Mouse (Mus musculus): ENCODE results near the gene Sytl3. TPM values are rescaled to one million over a fixed set of nuclear protein-coding genes. Genes with fewer than 3 reads are reported as not detected.
A peak's percentile ranks its signal among the peaks of the same experiment; 100 is the strongest.

Sytl3 gene
- polyA plus RNA-seq, 1 experiment from 2014 or later: 0.70 TPM

- no peak for ATAC-seq (ENCODE audit: low read depth)
- no peak overlapping the region for H3K27ac ChIP-seq (replicated peaks; ENCODE audit: low read depth, low read length)
- H3K27me3 ChIP-seq (replicated peaks; ENCODE audit: control insufficient read depth, insufficient read depth, low read length): peaks cover 17% of the 10 kb centered on the region
- no peak overlapping the region for H3K9ac ChIP-seq (ENCODE audit: low read depth, low read length)
- no peak overlapping the region for H3K4me3 ChIP-seq (ENCODE audit: low read depth, low read length)
- no peak overlapping the region for H3K4me2 ChIP-seq (ENCODE audit: low read depth, low read length)
- peaks cover 9% of the 10 kb centered on the region for H3K4me1 ChIP-seq (ENCODE audit: control insufficient read depth, insufficient read depth, low read length)
- H3K36me3 ChIP-seq (ENCODE audit: control insufficient read depth, insufficient read depth, low read length): no peaks in the 10 kb centered on the region
- WGBS: 32% methylated on average over 5 of the region's 5 CpGs
- no peaks in the 10 kb centered on the region for H3K9me3 ChIP-seq (ENCODE audit: control insufficient read depth, low read length)
- DNase-seq (ENCODE audit: low spot score): no peak
Measured at GRCm38 (mm10) chr17:6776576-6776975, 117.7 kb downstream of the Sytl3 start.

- H3K9ac ChIP-seq (ENCODE audit: low read depth, low read length): no peak overlapping the region
- WGBS: 61% methylated on average over 6 of the region's 6 CpGs
- H3K27me3 ChIP-seq (replicated peaks; ENCODE audit: control insufficient read depth, insufficient read depth, low read length): peaks cover 21% of the 10 kb centered on the region
- ATAC-seq (ENCODE audit: low read depth) (no peak), DNase-seq (ENCODE audit: low spot score) (no peak)
- no peak overlapping the region for H3K4me3 ChIP-seq (ENCODE audit: low read depth, low read length)
- H3K4me1 ChIP-seq (ENCODE audit: control insufficient read depth, insufficient read depth, low read length): peaks cover 9% of the 10 kb centered on the region
- H3K36me3 ChIP-seq (ENCODE audit: control insufficient read depth, insufficient read depth, low read length): no peaks in the 10 kb centered on the region
- no peak overlapping the region for H3K4me2 ChIP-seq (ENCODE audit: low read depth, low read length)
- H3K9me3 ChIP-seq (ENCODE audit: control insufficient read depth, low read length): no peaks in the 10 kb centered on the region
- no peak overlapping the region for H3K27ac ChIP-seq (replicated peaks; ENCODE audit: low read depth, low read length)
Measured at GRCm38 (mm10) chr17:6777061-6777460, 118.2 kb downstream of the Sytl3 start.

- H3K4me2 ChIP-seq (ENCODE audit: low read depth, low read length): peak overlapping the region; percentile 92
- DNase-seq (ENCODE audit: low spot score) (no peak), ATAC-seq (ENCODE audit: low read depth) (no peak)
- H3K9ac ChIP-seq (ENCODE audit: low read depth, low read length): no peak overlapping the region
- peaks cover 9% of the 10 kb centered on the region for H3K4me1 ChIP-seq (ENCODE audit: control insufficient read depth, insufficient read depth, low read length)
- no peaks in the 10 kb centered on the region for H3K9me3 ChIP-seq (ENCODE audit: control insufficient read depth, low read length)
- H3K4me3 ChIP-seq (ENCODE audit: low read depth, low read length): no peak overlapping the region
- 60% methylated on average over 12 of the region's 12 CpGs for WGBS
- H3K27me3 ChIP-seq (replicated peaks; ENCODE audit: control insufficient read depth, insufficient read depth, low read length): peaks cover 25% of the 10 kb centered on the region
- H3K27ac ChIP-seq (replicated peaks; ENCODE audit: low read depth, low read length): no peak overlapping the region; the same call in 1 of the 2 replicates
- H3K36me3 ChIP-seq (ENCODE audit: control insufficient read depth, insufficient read depth, low read length): no peaks in the 10 kb centered on the region
Measured at GRCm38 (mm10) chr17:6777629-6778331, 118.9 kb downstream of the Sytl3 start.

- ATAC-seq (ENCODE audit: low read depth) (no peak), DNase-seq (ENCODE audit: low spot score) (peak; percentile 81)
- peaks cover 9% of the 10 kb centered on the region for H3K4me1 ChIP-seq (ENCODE audit: control insufficient read depth, insufficient read depth, low read length)
- H3K4me3 ChIP-seq (ENCODE audit: low read depth, low read length): peak overlapping the region; percentile 39
- H3K9ac ChIP-seq (ENCODE audit: low read depth, low read length): peak overlapping the region; percentile 54; the same call in 1 of the 2 replicates
- H3K27ac ChIP-seq (replicated peaks; ENCODE audit: low read depth, low read length): peak overlapping the region; percentile 17; the same call in 1 of the 2 replicates
- peaks cover 25% of the 10 kb centered on the region for H3K27me3 ChIP-seq (replicated peaks; ENCODE audit: control insufficient read depth, insufficient read depth, low read length)
- H3K36me3 ChIP-seq (ENCODE audit: control insufficient read depth, insufficient read depth, low read length): no peaks in the 10 kb centered on the region
- peak overlapping the region; percentile 92 for H3K4me2 ChIP-seq (ENCODE audit: low read depth, low read length)
- no peaks in the 10 kb centered on the region for H3K9me3 ChIP-seq (ENCODE audit: control insufficient read depth, low read length)
- WGBS: 2% methylated on average over 9 of the region's 9 CpGs
Measured at GRCm38 (mm10) chr17:6778332-6778683, 119.4 kb downstream of the Sytl3 start.

GRCm38 (mm10) chr17:6778771-6779509 is 120.0 kb downstream of the Sytl3 start:
- DNase-seq (ENCODE audit: low spot score) (peak; percentile 83), ATAC-seq (ENCODE audit: low read depth) (peak; percentile 55; the same call in 1 of the 2 replicates)
- peak overlapping the region; percentile 54 for H3K9ac ChIP-seq (ENCODE audit: low read depth, low read length)
- no peaks in the 10 kb centered on the region for H3K36me3 ChIP-seq (ENCODE audit: control insufficient read depth, insufficient read depth, low read length)
- H3K4me2 ChIP-seq (ENCODE audit: low read depth, low read length): peak overlapping the region; percentile 92
- no peaks in the 10 kb centered on the region for H3K9me3 ChIP-seq (ENCODE audit: control insufficient read depth, low read length)
- H3K4me1 ChIP-seq (ENCODE audit: control insufficient read depth, insufficient read depth, low read length): peaks cover 9% of the 10 kb centered on the region
- peaks cover 25% of the 10 kb centered on the region for H3K27me3 ChIP-seq (replicated peaks; ENCODE audit: control insufficient read depth, insufficient read depth, low read length)
- peak overlapping the region; percentile 39 for H3K4me3 ChIP-seq (ENCODE audit: low read depth, low read length)
- 7% methylated on average over 23 of the region's 23 CpGs for WGBS
- H3K27ac ChIP-seq (replicated peaks; ENCODE audit: low read depth, low read length): peak overlapping the region; percentile 17

- Histone ChIP-seq H3K9me3 (ENCODE audit: control insufficient read depth, low read length) (no peaks in the 10 kb centered on the region), H3K27ac (replicated peaks; ENCODE audit: low read depth, low read length) (peak overlapping the region; percentile 17; the same call in 1 of the 2 replicates), H3K9ac (ENCODE audit: low read depth, low read length) (no peak overlapping the region), H3K4me1 (ENCODE audit: control insufficient read depth, insufficient read depth, low read length) (peaks cover 9% of the 10 kb centered on the region), H3K4me3 (ENCODE audit: low read depth, low read length) (peak overlapping the region; percentile 39), H3K4me2 (ENCODE audit: low read depth, low read length) (peak overlapping the region; percentile 92), H3K36me3 (ENCODE audit: control insufficient read depth, insufficient read depth, low read length) (no peaks in the 10 kb centered on the region), H3K27me3 (replicated peaks; ENCODE audit: control insufficient read depth, insufficient read depth, low read length) (peaks cover 25% of the 10 kb centered on the region)
- DNase-seq (ENCODE audit: low spot score) (peak; percentile 84), ATAC-seq (ENCODE audit: low read depth) (peak; percentile 41; the same call in 1 of the 2 replicates)
- 12% methylated on average over 5 of the region's 7 CpGs for WGBS
Measured at GRCm38 (mm10) chr17:6779632-6780031, 120.7 kb downstream of the Sytl3 start.

- H3K4me1 ChIP-seq (ENCODE audit: control insufficient read depth, insufficient read depth, low read length): peaks cover 9% of the 10 kb centered on the region
- WGBS: 42% methylated on average over 4 of the region's 4 CpGs
- H3K36me3 ChIP-seq (ENCODE audit: control insufficient read depth, insufficient read depth, low read length): no peaks in the 10 kb centered on the region
- H3K9ac ChIP-seq (ENCODE audit: low read depth, low read length): no peak overlapping the region; the same call in 1 of the 2 replicates
- H3K27me3 ChIP-seq (replicated peaks; ENCODE audit: control insufficient read depth, insufficient read depth, low read length): peaks cover 28% of the 10 kb centered on the region
- H3K4me3 ChIP-seq (ENCODE audit: low read depth, low read length): peak overlapping the region; percentile 84
- peak overlapping the region; percentile 92 for H3K4me2 ChIP-seq (ENCODE audit: low read depth, low read length)
- no peaks in the 10 kb centered on the region for H3K9me3 ChIP-seq (ENCODE audit: control insufficient read depth, low read length)
- no peak for ATAC-seq (ENCODE audit: low read depth)
- DNase-seq (ENCODE audit: low spot score): no peak
- no peak overlapping the region for H3K27ac ChIP-seq (replicated peaks; ENCODE audit: low read depth, low read length)
Measured at GRCm38 (mm10) chr17:6780521-6781115, 121.7 kb downstream of the Sytl3 start.

GRCm38 (mm10) chr17:6781273-6781672 is 122.4 kb downstream of the Sytl3 start:
- Histone ChIP-seq H3K36me3 (ENCODE audit: control insufficient read depth, insufficient read depth, low read length) (no peaks in the 10 kb centered on the region), H3K9me3 (ENCODE audit: control insufficient read depth, low read length) (no peaks in the 10 kb centered on the region), H3K9ac (ENCODE audit: low read depth, low read length) (peak overlapping the region; percentile 78; the same call in 1 of the 2 replicates), H3K4me1 (ENCODE audit: control insufficient read depth, insufficient read depth, low read length) (peaks cover 9% of the 10 kb centered on the region), H3K4me3 (ENCODE audit: low read depth, low read length) (peak overlapping the region; percentile 84), H3K27ac (replicated peaks; ENCODE audit: low read depth, low read length) (no peak overlapping the region), H3K4me2 (ENCODE audit: low read depth, low read length) (peak overlapping the region; percentile 92), H3K27me3 (replicated peaks; ENCODE audit: control insufficient read depth, insufficient read depth, low read length) (peaks cover 28% of the 10 kb centered on the region)
- DNase-seq (ENCODE audit: low spot score) (no peak), ATAC-seq (ENCODE audit: low read depth) (no peak)
- 46% methylated on average over 6 of the region's 6 CpGs for WGBS
